8 mouse cellular contexts compared by ENCODE assay signal in genomic region chr12:78225707-78226518, GRCm38 (mm10). TPM values are rescaled to one million over a fixed set of nuclear protein-coding genes. Genes with fewer than 3 reads are reported as not detected.
A peak's percentile ranks its signal among the peaks of the same experiment; 100 is the strongest.
DNase-seq lines count a peak whose midpoint lies in the region; ATAC-seq and TF ChIP-seq lines count a peak whose summit lies in the region.

Gene Gphn, plus strand, starts transcription at chr12:78226379.

- H3K9ac ChIP-seq in MEL (ENCODE audit: control insufficient read depth, low read depth, low read length, poor library complexity, severe bottlenecking), result peak within 1 kb of the TSS; percentile 96
- H3K9ac ChIP-seq in forebrain, postnatal 0 days, result peak within 1 kb of the TSS; percentile 93
- H3K9ac ChIP-seq in lung, embryonic 16.5 days (ENCODE audit: low read length), result peak within 1 kb of the TSS; percentile 88

- TF ChIP-seq POLR2A in MEL (IDR thresholded peaks at IDR 0.05; ENCODE audit: control insufficient read depth in 1 of 2, insufficient read depth in 1 of 2, low read depth in 1 of 2, low read length in 2 of 2, poor library complexity in 1 of 2), result peak; percentile 53 to 72
- peak; percentile 64 for TF ChIP-seq POLR2A in cerebellum, adult 2 months (IDR thresholded peaks at IDR 0.05; ENCODE audit: borderline replicate concordance, insufficient read depth, low read length)

- under 1% methylated on average over 70 of the region's 70 CpGs for WGBS in cerebellum, adult 2 months
- WGBS in forebrain, postnatal 0 days, result under 1% methylated on average over 70 of the region's 70 CpGs
- WGBS in lung, embryonic 16.5 days, result 0% methylated on average over 68 of the region's 70 CpGs

- peaks cover 32% of the 10 kb centered on the region for H3K79me2 ChIP-seq in MEL (ENCODE audit: control insufficient read depth, insufficient read depth, low read length, poor library complexity)

- no peak for TF ChIP-seq CTCF in MEL (IDR thresholded peaks at IDR 0.05 in 2 of 3, conservative IDR thresholded peaks at IDR 0.05 in 1 of 3; ENCODE audit: control insufficient read depth in 1 of 3, insufficient read depth in 1 of 3, low read depth in 2 of 3, low read length in 3 of 3, poor library complexity in 1 of 3, severe bottlenecking in 1 of 3)
- no peak for TF ChIP-seq CTCF in cerebellum, adult 2 months (IDR thresholded peaks at IDR 0.05; ENCODE audit: borderline replicate concordance, insufficient read depth, low read depth, low read length)
- TF ChIP-seq CTCF in forebrain, postnatal 0 days (IDR thresholded peaks at IDR 0.05; ENCODE audit: low read depth), result 0 out of 2 replicates have a peak, but pooled peaks have one; percentile 42

- peak within 1 kb of the TSS; percentile 75 to 98 for H3K4me3 ChIP-seq in MEL (ENCODE audit: control insufficient read depth in 1 of 2, insufficient read depth in 1 of 2, low read depth in 2 of 2, low read length in 2 of 2)
- peak within 1 kb of the TSS; percentile 99 for H3K4me3 ChIP-seq in cerebellum, adult 2 months (replicated peaks; ENCODE audit: insufficient read depth, low read depth, low read length)
- peak within 1 kb of the TSS; percentile 94 for H3K4me3 ChIP-seq in forebrain, postnatal 0 days (ENCODE audit: low read depth, low read length)
- H3K4me3 ChIP-seq in lung, embryonic 16.5 days (ENCODE audit: low read length), result peak within 1 kb of the TSS; percentile 98

- peak; percentile 97 for ATAC-seq in forebrain, postnatal 0 days
- peak; percentile 97 for ATAC-seq in lung, embryonic 16.5 days (ENCODE audit: low read depth)

- DNase-seq in MEL (ENCODE audit: low read depth, low spot score), result peak; percentile 93
- peak; percentile 94 for DNase-seq in cerebellum, adult 2 months
- DNase-seq in forebrain, postnatal 0 days, result peak; percentile 96
- peak; percentile 87 for DNase-seq in heart, postnatal 4 days
- DNase-seq in layer of hippocampus, adult 9-10 months (ENCODE audit: low spot score), result peak; percentile 71
- DNase-seq in ovary, postnatal 10 days (ENCODE audit: low spot score), result peak; percentile 74
- DNase-seq in thymus, postnatal 14 days, result peak; percentile 83

- H3K4me1 ChIP-seq in MEL (ENCODE audit: control insufficient read depth in 1 of 2, insufficient read depth in 2 of 2, low read length in 2 of 2), result peaks cover 13 to 16% of the 10 kb centered on the region in 2 experiments
- no peaks in the 10 kb centered on the region; the same call in 1 of the 2 replicates for H3K4me1 ChIP-seq in cerebellum, adult 2 months (ENCODE audit: control insufficient read depth, insufficient read depth, low read length)
- peaks cover 6% of the 10 kb centered on the region for H3K4me1 ChIP-seq in forebrain, postnatal 0 days (ENCODE audit: insufficient read depth)
- H3K4me1 ChIP-seq in lung, embryonic 16.5 days (replicated peaks; ENCODE audit: control insufficient read depth, insufficient read depth, low read length), result peaks cover 3% of the 10 kb centered on the region; the same call in 1 of the 2 replicates

- no peaks in the 10 kb centered on the region for H3K27me3 ChIP-seq in MEL (ENCODE audit: control insufficient read depth in 1 of 2, insufficient read depth in 2 of 2, low read length in 2 of 2)
- H3K27me3 ChIP-seq in cerebellum, adult 2 months (ENCODE audit: control insufficient read depth, insufficient read depth, low read length), result no peaks in the 10 kb centered on the region
- no peaks in the 10 kb centered on the region for H3K27me3 ChIP-seq in forebrain, postnatal 0 days (ENCODE audit: insufficient read depth, low read length)
- H3K27me3 ChIP-seq in lung, embryonic 16.5 days (ENCODE audit: control insufficient read depth, insufficient read depth, low read depth, low read length), result no peaks in the 10 kb centered on the region

- H3K4me2 ChIP-seq in forebrain, postnatal 0 days (ENCODE audit: low read depth), result peak within 1 kb of the TSS; percentile 52
- peak within 1 kb of the TSS; percentile 72 for H3K4me2 ChIP-seq in lung, embryonic 16.5 days (ENCODE audit: low read depth, low read length)

- TF ChIP-seq EP300 in MEL (IDR thresholded peaks at IDR 0.05; ENCODE audit: low read depth in 1 of 2, low read length in 2 of 2), result no peak

- no peaks in the 10 kb centered on the region for H3K9me3 ChIP-seq in MEL (replicated peaks; ENCODE audit: insufficient read depth, low read length)
- H3K9me3 ChIP-seq in forebrain, postnatal 0 days (ENCODE audit: low read length), result no peaks in the 10 kb centered on the region
- no peaks in the 10 kb centered on the region for H3K9me3 ChIP-seq in lung, embryonic 16.5 days (ENCODE audit: control insufficient read depth, low read length)

- peaks cover 0 to 17% of the 10 kb centered on the region in 2 experiments; a peak in 2 of 4 replicates for H3K36me3 ChIP-seq in MEL (ENCODE audit: control insufficient read depth in 1 of 2, insufficient read depth in 2 of 2, low read length in 2 of 2)
- no peaks in the 10 kb centered on the region for H3K36me3 ChIP-seq in forebrain, postnatal 0 days (ENCODE audit: insufficient read depth)
- H3K36me3 ChIP-seq in lung, embryonic 16.5 days (ENCODE audit: control insufficient read depth, insufficient read depth, low read length), result no peaks in the 10 kb centered on the region

- peak within 1 kb of the TSS; percentile 84 for H3K27ac ChIP-seq in MEL (ENCODE audit: control insufficient read depth, low read depth, low read length)
- peak within 1 kb of the TSS; percentile 95 for H3K27ac ChIP-seq in cerebellum, adult 2 months (ENCODE audit: insufficient read depth, low read length)
- peak within 1 kb of the TSS; percentile 95 for H3K27ac ChIP-seq in forebrain, postnatal 0 days (ENCODE audit: low read depth, low read length)
- peak within 1 kb of the TSS; percentile 99 for H3K27ac ChIP-seq in lung, embryonic 16.5 days (ENCODE audit: low read length)

- TF ChIP-seq RAD21 in MEL (IDR thresholded peaks at IDR 0.05; ENCODE audit: low read depth, low read length), result no peak

TF ChIP-seq in MEL, 35 proteins besides CTCF, POLR2A, EP300 and RAD21:
- TF ChIP-seq ZNF384 (IDR thresholded peaks at IDR 0.05; ENCODE audit: low read depth, low read length) (no peak), JUND (IDR thresholded peaks at IDR 0.05; ENCODE audit: low read depth, low read length) (peak; percentile 94), GATA1 (IDR thresholded peaks at IDR 0.05; ENCODE audit: low read depth, low read length) (no peak), TBP (IDR thresholded peaks at IDR 0.05; ENCODE audit: low read depth, low read length) (peak; percentile 44; the same call in 1 of the 2 replicates), MAFK (IDR thresholded peaks at IDR 0.05; ENCODE audit: borderline replicate concordance, low read depth, low read length) (no peak), POLR2AphosphoS2 (IDR thresholded peaks at IDR 0.05; ENCODE audit: low read length) (peak; percentile 71; the same call in 1 of the 2 replicates), GABPA (IDR thresholded peaks at IDR 0.05; ENCODE audit: low read depth, low read length) (no peak), MXI1 (IDR thresholded peaks at IDR 0.05; ENCODE audit: low read depth, low read length) (peak; percentile 93), UBTF (IDR thresholded peaks at IDR 0.05; ENCODE audit: borderline replicate concordance, insufficient read depth, low read depth, low read length) (no peak), NRF1 (IDR thresholded peaks at IDR 0.05; ENCODE audit: insufficient read depth, low read depth, low read length, poor library complexity, severe bottlenecking) (peak; percentile 41; the same call in 1 of the 2 replicates), USF1 (IDR thresholded peaks at IDR 0.05; ENCODE audit: low read depth, low read length) (peak; percentile 46; the same call in 1 of the 2 replicates), CHD1 (IDR thresholded peaks at IDR 0.05; ENCODE audit: low read depth, low read length) (no peak), POLR2AphosphoS5 (IDR thresholded peaks at IDR 0.05; ENCODE audit: borderline replicate concordance, low read depth, low read length) (no peak), NELFE (IDR thresholded peaks at IDR 0.05; ENCODE audit: low read depth, low read length) (peak; percentile 79), BHLHE40 (IDR thresholded peaks at IDR 0.05; ENCODE audit: borderline replicate concordance, low read depth, low read length) (peak; percentile 25; the same call in 1 of the 2 replicates), ETS1 (IDR thresholded peaks at IDR 0.05; ENCODE audit: low read depth, low read length) (peak; percentile 30; the same call in 1 of the 2 replicates), RCOR1 (IDR thresholded peaks at IDR 0.05; ENCODE audit: low read depth, low read length) (no peak), MAX (IDR thresholded peaks at IDR 0.05; ENCODE audit: low read length) (peak; percentile 93), ZMIZ1 (IDR thresholded peaks at IDR 0.05; ENCODE audit: low read depth, low read length) (peak; percentile 21; the same call in 1 of the 2 replicates), SIN3A (IDR thresholded peaks at IDR 0.05; ENCODE audit: low read length) (peak; percentile 66), HCFC1 (IDR thresholded peaks at IDR 0.05; ENCODE audit: low read depth, low read length) (peak; percentile 70; the same call in 1 of the 2 replicates), SMC3 (IDR thresholded peaks at IDR 0.05; ENCODE audit: low read depth, low read length) (no peak), MYC (IDR thresholded peaks at IDR 0.05; ENCODE audit: low read depth, low read length) (peak; percentile 88)

RNA-seq across cellular contexts. Expression of gene Gphn, which starts in this region (rescaled TPM):
- total RNA-seq in MEL (2012; rRNA removed), result 23.1 and 26.4 TPM in 2 replicates
- polyA plus RNA-seq in MEL (2012; ENCODE audit: insufficient read depth in 1 of 2, insufficient read length in 2 of 2, low read depth in 1 of 2, low replicate concordance in 2 of 2, missing spikeins in 1 of 2), result 10 to 100 TPM in 1 of 2 experiments, not detected in 1; 30.5 TPM
- polyA plus RNA-seq in cerebellum, adult 2 months (2012; rRNA removed), result 82.5 and 90.5 TPM in 2 replicates
- 68.6 and 69.5 TPM in 2 replicates for total RNA-seq in forebrain, postnatal 0 days (2014; rRNA removed)
- 41.9 and 45.2 TPM in 2 replicates for polyA plus RNA-seq in forebrain, postnatal 0 days (2015; fragmentation: Nextera tagmentation; extraction: Ambion mirVana)
- total RNA-seq in heart, postnatal 4 days (2021), result 10 to 100 TPM; 22.7 to 23.3 TPM
- 17.0 and 17.6 TPM in 2 replicates for polyA plus RNA-seq in lung, embryonic 16.5 days (2015; fragmentation: Nextera tagmentation; extraction: Ambion mirVana)

Comparison
In these comparisons a context has a peak if more than half of its experiments do, and no peak if none do; other contexts are left out.
1. Peak in every context shown above with its lines: DNase-seq, ATAC-seq, H3K4me3 ChIP-seq and H3K27ac ChIP-seq.